Mouse (Mus musculus) forebrain, embryonic 13.5 days (tissue): ENCODE measurements around the gene Notch1. TPM values are rescaled to one million over a fixed set of nuclear protein-coding genes. Genes with fewer than 3 reads are reported as not detected.

ENCODE experiments used
- ATAC-seq: fragments of 200-750 bp; cut with Nextera tagmentation; 2 replicates; pipeline ENCODE4 v1.8.0; 2017
- H3K27ac ChIP-seq: fragments of 300-500 bp; sonication (generic); 2 replicates; pipeline ENCODE4 v1.5.1; 2015; ENCODE audit warnings: inconsistent platforms, mild to moderate bottlenecking, moderate library complexity
- H3K27me3 ChIP-seq: fragments of 300-500 bp; sonication (generic); 2 replicates; pipeline ENCODE4 v1.6.1; 2015; ENCODE audit warnings: mild to moderate bottlenecking, inconsistent platforms
- H3K36me3 ChIP-seq: fragments of 300-500 bp; sonication (generic); 2 replicates; pipeline ENCODE4 v1.6.1; 2015; ENCODE audit warnings: mild to moderate bottlenecking, inconsistent platforms; ENCODE audit not compliant: poor library complexity, severe bottlenecking
- H3K4me1 ChIP-seq: fragments of 300-500 bp; sonication (generic); 2 replicates; pipeline ENCODE4 v1.6.1; 2015; ENCODE audit warnings: inconsistent platforms
- H3K4me2 ChIP-seq: fragments of 300-500 bp; sonication (generic); 2 replicates; pipeline ENCODE4 v1.6.1; 2015; ENCODE audit warnings: inconsistent platforms, mild to moderate bottlenecking, moderate library complexity
- H3K4me3 ChIP-seq: fragments of 300-500 bp; sonication (generic); 2 replicates; pipeline ENCODE4 v1.5.1; 2015; ENCODE audit warnings: mild to moderate bottlenecking, inconsistent platforms
- H3K9ac ChIP-seq: fragments of 300-500 bp; sonication (generic); 2 replicates; pipeline ENCODE4 v1.6.1; 2015; ENCODE audit warnings: mild to moderate bottlenecking, inconsistent platforms
- H3K9me3 ChIP-seq: fragments of 300-500 bp; sonication (generic); replicated peaks from 2 replicates; pipeline ENCODE4 v1.6.1; 2016; ENCODE audit warnings: inconsistent platforms
- WGBS: fragments of 180-500 bp; shearing (Covaris S2); methylation state at CpG from one replicate; pipeline ENCODE4 v1.1.7; 2015; 5-methylcytosine and 5-hydroxymethylcytosine counted together
- polyA plus RNA-seq: library from polyadenylated mRNA; unstranded; fragments of >200 nt; fragmentation: Nextera tagmentation; extraction: Ambion mirVana; gene quantifications from 2 replicates; pipeline ENCODE4 v1.2.1, GENCODE M21; 2015

Notch1 gene
- polyA plus RNA-seq, 1 experiment from 2014 or later, result 28.1 TPM

DNA sequence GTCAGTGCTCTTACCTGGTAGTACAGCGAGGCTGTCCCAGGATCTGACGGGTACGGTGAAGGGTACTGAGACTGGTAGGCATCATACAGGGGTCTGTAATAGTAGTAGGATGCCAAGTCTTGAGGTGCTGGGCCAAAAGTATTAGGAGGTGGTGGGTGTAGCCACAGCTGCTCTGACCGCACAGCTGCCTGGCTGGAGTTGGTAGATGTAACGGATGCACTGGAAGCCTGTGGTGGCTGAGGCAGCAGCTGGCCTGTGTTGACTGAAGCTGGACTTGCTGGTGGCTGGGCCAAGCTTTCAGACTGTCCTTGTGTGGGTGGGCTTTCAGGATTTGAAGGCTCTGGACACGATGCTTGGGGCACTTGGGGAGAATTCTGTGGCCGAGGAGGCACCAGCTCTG, 78.1 kb downstream of the Notch1 start:
- no peak for ATAC-seq
- peaks cover 29% of the 10 kb centered on the region for H3K4me1 ChIP-seq
- H3K4me3 ChIP-seq, result no peak overlapping the region
- H3K4me2 ChIP-seq, result no peak overlapping the region
- 91% methylated on average over 7 of the region's 7 CpGs for WGBS
- H3K27ac ChIP-seq, result no peak overlapping the region
- peaks cover 77% of the 10 kb centered on the region for H3K36me3 ChIP-seq
- no peaks in the 10 kb centered on the region for H3K27me3 ChIP-seq
- no peaks in the 10 kb centered on the region for H3K9me3 ChIP-seq
- 0 out of 2 replicates have a peak overlapping the region, but pooled peaks have one; percentile 7 for H3K9ac ChIP-seq

DNA sequence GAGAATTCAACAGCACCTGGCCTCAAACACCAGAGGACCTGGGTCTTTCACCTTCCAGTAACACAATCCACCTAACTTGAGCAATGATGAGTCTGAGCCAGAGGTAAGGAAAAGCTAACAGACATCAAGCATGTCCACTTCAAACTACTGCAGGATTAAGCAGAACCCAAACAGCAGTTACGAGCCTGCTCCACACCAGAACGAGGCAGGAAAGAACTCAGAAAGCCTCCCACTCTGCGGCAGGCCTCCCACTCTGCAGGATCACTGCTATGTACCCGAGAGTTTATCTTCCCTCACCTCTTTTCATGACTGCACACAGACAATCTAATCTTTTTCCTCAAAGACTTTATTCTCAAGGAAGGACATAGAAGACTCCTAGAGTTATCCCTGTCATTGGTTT, 79.2 kb downstream of the Notch1 start:
- H3K9me3 ChIP-seq, result no peaks in the 10 kb centered on the region
- no peak overlapping the region for H3K4me2 ChIP-seq
- 82% methylated on average over 4 of the region's 4 CpGs for WGBS
- H3K36me3 ChIP-seq, result peaks cover 88% of the 10 kb centered on the region
- peaks cover 18% of the 10 kb centered on the region for H3K4me1 ChIP-seq
- no peak overlapping the region for H3K4me3 ChIP-seq
- H3K27ac ChIP-seq, result no peak overlapping the region
- no peak for ATAC-seq
- no peaks in the 10 kb centered on the region for H3K27me3 ChIP-seq
- peak overlapping the region; percentile 44; the same call in 1 of the 2 replicates for H3K9ac ChIP-seq

DNA sequence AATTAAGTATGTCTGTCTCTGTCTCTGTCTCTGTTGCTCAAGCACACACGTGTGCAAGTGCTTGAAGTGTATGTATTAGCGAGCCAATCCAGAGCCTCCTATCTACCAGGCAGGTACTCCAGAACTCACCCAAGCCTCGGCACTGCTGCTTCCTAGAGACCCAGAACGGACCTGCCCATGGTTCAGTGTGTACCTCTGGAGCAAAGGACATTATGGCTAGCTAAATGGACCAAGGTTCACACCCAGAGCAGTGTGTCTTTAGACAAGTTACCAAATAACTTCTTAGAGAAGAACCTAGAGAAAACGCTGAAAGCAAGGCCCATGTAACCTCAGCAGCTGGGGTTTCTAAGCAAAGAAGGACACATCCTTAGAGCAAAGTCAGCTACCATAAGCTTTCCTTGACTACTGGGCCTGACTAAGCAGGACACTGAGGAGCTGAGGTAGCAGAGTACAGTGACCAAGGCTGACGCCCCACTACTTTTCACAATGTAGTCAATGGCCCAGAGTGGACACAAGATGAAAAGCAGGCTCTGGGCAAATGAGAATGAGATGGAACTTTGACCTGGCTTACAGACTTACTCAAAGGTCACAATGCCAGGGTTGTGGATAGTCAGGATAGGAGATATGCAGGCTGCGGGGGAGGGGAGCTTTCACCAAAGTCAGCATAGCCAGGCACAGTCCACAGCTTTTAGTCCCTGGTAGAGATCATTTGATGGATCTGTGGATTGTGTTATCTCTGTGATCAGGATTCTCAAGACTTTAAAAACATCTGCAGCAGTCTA, 81.5 kb downstream of the Notch1 start:
- Histone ChIP-seq H3K9ac (no peak overlapping the region), H3K4me1 (peaks cover 16% of the 10 kb centered on the region), H3K27me3 (no peaks in the 10 kb centered on the region), H3K36me3 (peaks cover 90% of the 10 kb centered on the region), H3K4me3 (no peak overlapping the region), H3K4me2 (no peak overlapping the region), H3K9me3 (no peaks in the 10 kb centered on the region), H3K27ac (no peak overlapping the region)
- 95% methylated on average over 7 of the region's 7 CpGs for WGBS
- ATAC-seq, result no peak

DNA sequence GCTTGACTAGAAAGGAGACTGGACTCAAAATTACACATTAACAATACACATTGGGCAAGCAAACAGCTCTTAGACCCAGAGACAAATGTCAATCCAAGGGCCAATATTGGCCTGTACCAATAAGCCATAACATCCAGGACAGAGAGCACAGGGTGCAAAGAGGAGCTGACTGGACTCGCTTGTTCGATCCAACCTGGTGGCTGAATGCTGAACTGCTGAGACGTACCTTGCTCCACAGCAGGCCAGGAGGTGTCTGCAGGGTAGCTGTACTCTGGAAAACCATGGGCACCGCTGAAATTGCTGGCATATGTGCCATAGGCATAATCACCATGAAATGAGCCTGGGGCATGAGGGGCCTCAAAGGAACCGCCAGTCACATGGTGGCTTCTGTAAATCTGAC, 86.6 kb downstream of the Notch1 start:
- H3K27ac ChIP-seq, result no peak overlapping the region
- no peaks in the 10 kb centered on the region for H3K27me3 ChIP-seq
- no peak for ATAC-seq
- peaks cover 98% of the 10 kb centered on the region for H3K36me3 ChIP-seq
- H3K9me3 ChIP-seq, result no peaks in the 10 kb centered on the region
- H3K9ac ChIP-seq, result no peak overlapping the region
- H3K4me2 ChIP-seq, result no peak overlapping the region
- WGBS, result 91% methylated on average over 5 of the region's 5 CpGs
- no peak overlapping the region for H3K4me3 ChIP-seq
- H3K4me1 ChIP-seq, result no peaks in the 10 kb centered on the region

DNA sequence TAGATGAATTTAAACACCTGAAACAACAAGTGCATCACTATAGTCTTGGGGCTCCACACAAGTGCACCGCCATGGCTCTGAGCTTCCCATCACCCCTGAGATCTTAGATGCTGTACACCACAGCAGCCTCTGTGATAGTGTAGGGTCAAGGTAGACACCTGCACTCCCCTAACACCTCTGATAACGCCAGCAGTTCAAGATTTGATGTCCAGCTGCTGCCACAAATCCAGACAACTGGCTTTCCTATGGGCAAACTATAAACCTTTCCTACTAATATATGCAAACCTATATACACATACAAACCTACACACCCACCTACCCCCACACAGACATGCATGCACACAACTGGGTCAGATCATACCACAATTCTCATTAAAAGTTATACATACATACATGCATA, 91.9 kb downstream of the Notch1 start:
- H3K4me1 ChIP-seq, result no peaks in the 10 kb centered on the region
- H3K4me2 ChIP-seq, result no peak overlapping the region
- no peaks in the 10 kb centered on the region for H3K9me3 ChIP-seq
- H3K27me3 ChIP-seq, result no peaks in the 10 kb centered on the region
- peaks cover 99% of the 10 kb centered on the region for H3K36me3 ChIP-seq
- ATAC-seq, result no peak
- H3K4me3 ChIP-seq, result no peak overlapping the region
- H3K9ac ChIP-seq, result no peak overlapping the region
- no peak overlapping the region for H3K27ac ChIP-seq
- 96% methylated on average over 2 of the region's 2 CpGs for WGBS

DNA sequence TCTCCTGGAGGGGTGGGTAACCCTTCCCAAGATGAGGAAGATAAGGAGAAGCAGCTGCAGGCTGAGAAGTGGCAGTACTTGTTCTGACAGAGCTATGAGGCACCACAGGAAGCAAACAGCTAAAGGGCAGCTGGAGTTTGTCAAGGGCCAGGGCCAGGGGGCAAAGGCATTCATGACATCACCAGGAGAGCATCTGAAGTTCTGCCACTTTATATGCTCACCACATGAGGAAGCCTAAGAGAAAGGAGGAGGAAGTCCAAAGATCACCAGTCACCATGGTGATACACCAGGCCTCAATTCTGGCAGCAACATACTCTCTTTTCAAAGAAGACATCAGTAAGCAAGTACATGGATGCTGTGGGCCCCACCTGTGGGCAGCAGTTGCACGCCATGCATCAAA, 93.4 kb downstream of the Notch1 start:
- WGBS, result 85% methylated on average over 1 of the region's 1 CpGs
- Histone ChIP-seq H3K27me3 (no peaks in the 10 kb centered on the region), H3K9ac (no peak overlapping the region), H3K4me1 (no peaks in the 10 kb centered on the region), H3K27ac (no peak overlapping the region), H3K4me3 (no peak overlapping the region), H3K36me3 (peaks cover 94% of the 10 kb centered on the region), H3K4me2 (no peak overlapping the region), H3K9me3 (no peaks in the 10 kb centered on the region)
- no peak for ATAC-seq

DNA sequence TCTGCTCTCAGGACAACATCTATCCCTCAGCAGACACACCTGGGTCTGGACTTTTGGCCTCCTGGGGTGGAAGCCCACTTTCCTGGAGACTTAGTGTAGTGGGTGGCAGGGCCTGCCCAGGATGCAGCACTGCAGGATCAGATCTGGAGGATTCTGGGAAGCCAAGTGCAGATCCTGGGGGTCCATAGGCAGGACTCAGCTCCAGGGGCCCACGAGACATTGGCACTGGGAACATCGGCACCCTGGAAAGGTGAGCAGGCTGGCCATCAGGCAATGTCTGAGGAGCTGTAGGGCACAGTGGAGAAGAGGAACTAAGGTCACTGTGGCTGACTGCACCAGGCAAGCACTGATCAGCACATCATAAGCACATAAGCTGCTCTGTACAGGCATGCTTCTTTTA, 94.5 kb downstream of the Notch1 start:
- Histone ChIP-seq H3K9me3 (no peaks in the 10 kb centered on the region), H3K27ac (no peak overlapping the region), H3K4me2 (no peak overlapping the region), H3K4me1 (no peaks in the 10 kb centered on the region), H3K4me3 (no peak overlapping the region), H3K27me3 (no peaks in the 10 kb centered on the region), H3K36me3 (peaks cover 94% of the 10 kb centered on the region), H3K9ac (no peak overlapping the region)
- ATAC-seq, result no peak
- WGBS, result 95% methylated on average over 2 of the region's 2 CpGs

DNA sequence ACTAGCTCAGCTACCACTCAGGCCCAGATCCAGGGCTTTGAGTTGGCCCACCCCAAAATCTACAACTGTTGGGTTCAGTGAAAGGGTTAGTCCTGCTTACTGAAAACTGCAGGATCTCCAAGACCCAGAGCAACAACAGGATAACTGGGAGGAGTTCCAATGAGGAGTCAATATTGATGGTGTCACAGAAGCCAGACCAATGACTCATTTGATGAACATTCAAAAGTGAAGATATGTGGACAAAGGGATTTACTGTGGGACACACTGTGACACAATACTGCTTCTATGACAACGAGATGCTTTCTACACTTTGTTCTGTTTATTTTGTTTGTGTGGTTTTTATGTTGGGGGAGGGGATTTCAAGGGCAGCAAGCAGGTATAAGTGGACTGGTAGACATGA, 98.3 kb downstream of the Notch1 start:
- Histone ChIP-seq H3K4me3 (no peak overlapping the region), H3K36me3 (peaks cover 96% of the 10 kb centered on the region), H3K9me3 (no peaks in the 10 kb centered on the region), H3K4me2 (no peak overlapping the region), H3K27me3 (no peaks in the 10 kb centered on the region), H3K27ac (no peak overlapping the region), H3K4me1 (no peaks in the 10 kb centered on the region), H3K9ac (no peak overlapping the region)
- 85% methylated on average over 1 of the region's 1 CpGs for WGBS
- ATAC-seq, result no peak

DNA sequence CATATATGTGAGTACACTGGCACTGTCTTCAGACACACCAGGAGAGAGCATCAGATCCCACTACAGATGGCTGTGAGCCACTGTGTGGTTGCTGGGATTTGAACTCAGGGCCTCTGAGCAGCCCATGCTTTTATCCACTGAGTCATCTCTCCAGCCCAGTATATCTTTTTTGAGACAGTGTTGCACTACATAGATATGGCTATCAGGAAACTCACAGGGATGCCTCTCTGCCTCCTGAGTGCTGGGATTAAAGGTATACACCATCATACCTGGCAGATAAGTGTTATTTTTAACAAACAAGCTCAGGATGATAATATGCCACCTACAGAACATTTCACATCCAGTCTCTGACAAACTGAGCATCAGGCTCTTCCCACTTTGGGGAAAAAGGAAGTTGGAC, 99.4 kb downstream of the Notch1 start:
- no peak overlapping the region for H3K27ac ChIP-seq
- ATAC-seq, result no peak
- no peak overlapping the region for H3K4me2 ChIP-seq
- no peak overlapping the region for H3K4me3 ChIP-seq
- peaks cover 94% of the 10 kb centered on the region for H3K36me3 ChIP-seq
- H3K4me1 ChIP-seq, result no peaks in the 10 kb centered on the region
- no peaks in the 10 kb centered on the region for H3K9me3 ChIP-seq
- H3K27me3 ChIP-seq, result no peaks in the 10 kb centered on the region
- no peak overlapping the region for H3K9ac ChIP-seq

DNA sequence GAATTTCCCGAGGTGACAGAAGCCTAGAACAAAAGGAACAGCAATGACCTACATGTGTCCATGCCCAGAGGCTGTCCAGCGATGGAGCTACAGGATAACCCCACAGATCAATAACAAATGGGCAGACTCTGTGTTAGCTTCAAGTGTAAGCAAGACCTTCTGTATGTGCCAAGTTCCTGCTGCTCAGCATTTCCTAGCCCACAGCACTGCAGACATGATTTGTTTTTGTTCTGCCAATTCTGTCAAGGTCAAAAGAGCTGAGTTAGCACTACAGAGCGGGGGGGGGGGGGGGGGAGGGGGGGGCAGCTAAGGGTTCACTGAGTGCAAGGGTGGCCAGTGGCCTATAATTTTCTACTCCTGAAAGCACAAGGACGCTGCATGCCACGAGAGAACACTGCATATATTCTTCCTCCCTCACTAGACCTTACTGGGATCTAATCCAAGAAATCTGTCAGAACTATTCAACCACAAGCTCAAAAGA, 105.5 kb downstream of the Notch1 start:
- no peak for ATAC-seq
- 75% methylated on average over 4 of the region's 5 CpGs for WGBS
- Histone ChIP-seq H3K27me3 (no peaks in the 10 kb centered on the region), H3K4me3 (no peak overlapping the region), H3K9ac (no peak overlapping the region), H3K27ac (no peak overlapping the region), H3K9me3 (no peaks in the 10 kb centered on the region), H3K4me2 (no peak overlapping the region), H3K4me1 (peaks cover 30% of the 10 kb centered on the region), H3K36me3 (peaks cover 68% of the 10 kb centered on the region)

DNA sequence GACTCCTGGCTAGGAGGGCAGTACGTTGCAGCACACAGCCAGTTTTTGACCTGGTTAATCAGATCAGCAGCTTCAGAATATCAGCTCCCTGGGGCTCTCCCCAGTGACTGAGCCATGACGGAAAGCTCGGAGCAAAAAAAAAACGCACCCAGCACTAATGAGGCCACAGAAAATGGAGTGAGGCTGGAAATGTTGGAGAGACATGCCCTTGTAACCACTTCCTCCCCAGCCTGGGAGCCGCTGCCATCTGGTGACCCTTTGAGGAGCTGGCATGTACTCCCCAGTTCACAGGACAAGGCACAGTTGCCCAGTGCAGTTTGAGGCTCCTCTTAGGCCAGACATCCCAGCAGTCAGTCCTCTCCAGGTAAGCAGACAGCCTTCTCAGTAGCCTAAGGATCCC, 106.4 kb downstream of the Notch1 start:
- Histone ChIP-seq H3K27me3 (no peaks in the 10 kb centered on the region), H3K9ac (no peak overlapping the region), H3K9me3 (no peaks in the 10 kb centered on the region), H3K4me2 (no peak overlapping the region), H3K36me3 (peaks cover 61% of the 10 kb centered on the region), H3K4me1 (peaks cover 39% of the 10 kb centered on the region), H3K4me3 (no peak overlapping the region), H3K27ac (no peak overlapping the region)
- 71% methylated on average over 5 of the region's 5 CpGs for WGBS
- no peak for ATAC-seq

DNA sequence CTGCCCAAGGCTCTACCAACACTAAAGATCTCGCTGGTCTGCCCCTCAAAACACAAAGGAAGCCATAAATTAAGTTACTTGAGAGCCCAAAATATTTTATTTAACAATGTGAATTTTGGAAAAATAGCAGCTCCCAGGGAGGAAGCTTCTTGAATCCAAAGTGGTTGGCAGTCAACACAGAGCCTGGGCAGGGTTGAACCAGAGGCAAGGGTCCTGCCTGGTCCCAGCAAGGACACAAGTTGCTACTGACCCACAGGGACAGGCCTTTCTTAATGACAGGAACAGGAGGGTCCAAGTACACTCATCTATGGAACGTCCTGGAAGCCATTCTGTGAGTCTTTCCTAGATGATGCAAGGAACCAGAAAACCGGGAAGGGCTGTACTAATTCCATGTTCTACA, 107.1 kb downstream of the Notch1 start:
- Histone ChIP-seq H3K4me1 (peaks cover 41% of the 10 kb centered on the region), H3K27ac (no peak overlapping the region), H3K36me3 (peaks cover 54% of the 10 kb centered on the region), H3K9ac (peak overlapping the region; percentile 94), H3K4me3 (peak overlapping the region; percentile 93), H3K27me3 (no peaks in the 10 kb centered on the region), H3K4me2 (peak overlapping the region; percentile 91), H3K9me3 (no peaks in the 10 kb centered on the region)
- peak; percentile 25; the same call in 1 of the 2 replicates for ATAC-seq
- WGBS, result 62% methylated on average over 3 of the region's 3 CpGs
